Mouse (Mus musculus): ENCODE data around the gene Oog1.
"Not testable (repeated sequence)": the region's sequence is repeated elsewhere in the genome, so short reads cannot be mapped to it uniquely, and the experiment has no call there.

Oog1 gene

DNA sequence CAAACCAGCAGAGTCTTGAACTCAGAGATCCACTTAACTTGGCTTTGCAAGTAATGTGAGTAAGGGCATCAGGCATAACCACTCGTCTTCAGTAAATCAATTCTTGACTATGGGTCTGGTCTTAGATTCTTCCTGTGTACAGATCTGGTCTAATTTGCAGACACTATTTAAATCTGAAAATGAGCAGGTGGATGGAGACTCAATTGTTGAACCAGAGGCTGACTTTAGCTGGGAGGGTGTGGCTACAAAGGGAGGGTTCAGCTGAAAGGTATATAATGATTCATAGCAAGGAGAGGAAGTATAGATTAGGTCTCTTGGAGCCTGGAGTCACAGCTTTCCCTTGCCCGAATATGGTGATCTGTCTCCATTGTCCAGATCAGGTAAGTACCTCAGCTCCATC is at the start of gene Oog1:
Gene Oog1 (plus strand): TSS at position 301 of the 400 bp plus-strand sequence.
- DNase-seq (ENCODE audit: low spot score in 2 of 2): not testable (repeated sequence)

DNA sequence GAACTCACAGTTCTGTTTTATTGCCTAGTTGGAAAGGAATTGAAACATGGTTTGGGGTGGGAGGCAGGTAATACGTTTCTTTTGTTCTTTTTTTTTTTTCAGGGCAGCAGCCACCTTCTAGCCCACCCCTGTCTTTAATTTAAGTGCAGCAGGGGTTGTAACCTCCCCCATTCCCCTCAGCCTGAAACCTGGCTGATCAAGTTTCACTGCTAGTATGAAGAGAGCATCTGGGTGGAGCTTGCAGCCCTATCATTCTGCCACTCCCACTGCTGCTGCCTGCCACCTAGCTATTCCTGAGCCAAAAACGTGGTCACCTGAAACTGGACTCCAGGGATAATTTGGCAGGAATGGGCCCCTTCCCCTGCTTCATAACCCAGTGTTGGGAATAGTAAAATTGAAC is 1.1 kb upstream of the Oog1 start:
- not testable (repeated sequence) for DNase-seq (ENCODE audit: low spot score in 2 of 2)

DNA sequence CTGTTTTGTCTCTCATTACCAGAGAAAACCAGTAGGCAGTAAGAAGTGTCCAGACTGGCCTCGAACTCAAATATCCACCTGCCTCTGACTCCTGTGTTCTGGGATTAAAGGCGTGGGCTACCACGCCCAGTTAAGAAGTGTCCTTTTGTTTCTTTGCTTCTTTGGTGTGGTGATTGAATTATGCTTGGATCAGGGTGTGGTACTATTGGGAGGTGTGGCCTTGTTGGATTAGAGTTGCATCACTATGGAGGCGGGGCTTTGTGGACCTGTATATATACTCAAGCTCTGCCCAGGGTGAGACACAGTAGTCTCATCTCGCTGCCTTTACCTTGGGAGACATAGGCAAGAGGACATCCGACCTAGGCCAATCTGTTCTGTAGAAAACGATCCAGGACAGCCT is 16.1 kb downstream of the Oog1 start, which contains the start of gene Gm4027:
Gene Gm4027 (plus strand): TSS at position 301 of the 400 bp plus-strand sequence.
- not testable (repeated sequence) for DNase-seq (ENCODE audit: low spot score in 2 of 2)

DNA sequence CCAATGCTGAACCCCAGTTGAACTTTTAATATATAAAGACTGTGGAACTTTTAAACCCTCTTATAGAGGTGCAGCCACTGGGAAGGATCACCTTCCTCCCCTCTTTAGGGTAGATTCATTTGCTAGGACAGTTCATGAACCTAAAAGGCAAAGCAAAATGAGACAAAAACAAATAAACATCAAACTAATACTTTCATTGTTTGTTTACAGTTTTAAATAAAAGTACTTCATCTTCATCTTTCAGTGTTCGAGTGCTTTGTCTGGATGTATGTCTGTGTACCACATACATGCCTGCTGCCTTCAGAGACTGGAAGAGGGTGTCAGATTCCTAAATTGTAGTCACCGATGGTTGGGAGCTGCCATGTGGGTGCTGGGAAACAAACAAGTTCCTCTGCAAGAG is 42.0 kb downstream of the Oog1 start, which contains the start of gene Gm16381:
Gene Gm16381 (minus strand): TSS at position 101 of the 400 bp plus-strand sequence.
- not testable (repeated sequence) for DNase-seq (ENCODE audit: low spot score in 2 of 2)

DNA sequence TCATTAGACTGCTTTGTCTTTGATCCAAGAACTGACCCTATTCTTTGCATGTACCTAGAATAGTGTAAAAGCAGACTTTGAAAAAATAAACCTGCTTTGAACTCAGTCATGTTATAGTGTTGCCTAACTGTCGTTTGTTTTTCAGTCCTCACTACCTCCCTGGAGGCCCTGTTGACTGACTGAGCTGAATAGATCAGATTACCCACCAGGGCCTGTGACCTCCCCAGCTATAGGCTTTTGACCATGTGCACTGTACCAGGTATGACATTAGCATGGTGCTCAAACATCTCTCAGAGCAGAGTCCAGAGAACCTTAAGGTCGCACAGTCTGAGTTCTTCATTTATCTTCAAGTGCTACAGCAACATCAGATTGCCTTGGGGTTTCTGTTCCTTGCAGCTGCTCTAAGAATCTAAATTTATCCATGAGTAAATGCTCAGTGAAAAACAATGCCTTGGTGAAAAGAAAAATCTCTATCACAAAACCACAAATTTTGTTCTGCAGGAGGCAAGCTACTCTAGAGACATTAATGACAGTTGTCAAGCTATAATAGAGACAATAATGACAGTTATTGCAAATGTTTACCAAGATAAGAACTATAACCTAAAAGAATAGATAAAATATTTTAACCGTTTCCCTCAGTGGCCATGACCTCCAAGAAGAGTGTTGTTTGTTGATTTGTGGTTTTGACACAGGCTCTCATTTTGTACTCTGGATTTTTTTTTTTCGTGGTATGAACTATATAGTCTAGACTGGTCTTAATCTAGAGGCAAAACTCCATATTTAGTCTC is 50.6 kb downstream of the Oog1 start:
- DNase-seq (ENCODE audit: low spot score in 2 of 2): not testable (repeated sequence)
